11 mouse cellular contexts compared by ENCODE assay signal in the genomic region with DNA sequence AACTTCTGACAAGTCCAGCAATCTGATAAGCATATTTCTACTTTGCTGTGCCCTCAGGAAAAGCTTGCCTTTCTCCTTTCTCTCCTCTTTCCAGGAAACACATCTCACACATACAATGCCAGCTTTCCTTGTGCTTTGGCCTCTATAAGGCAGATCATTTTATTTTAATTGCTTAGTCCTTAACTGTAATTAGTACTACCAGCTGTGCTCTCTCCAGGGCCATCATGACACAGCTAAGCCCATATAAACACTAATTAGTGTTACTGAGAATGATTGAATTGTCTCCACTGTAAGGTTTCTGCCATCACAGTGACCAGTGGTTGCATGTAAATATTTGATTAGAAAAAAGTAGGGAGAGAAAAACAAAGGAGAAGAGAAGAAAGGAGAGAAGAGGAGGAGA.
"Had no signal": no experiment of that assay in that cellular context is flagged by ENCODE, and none has a peak within 500 bp of the region (broad histone marks: within the 10 kb centered on the region; RNA-seq: fewer than 3 reads in every experiment).

No protein-coding gene starts in this region.

- H3K27me3 ChIP-seq: limb, embryonic 13.5 days; midbrain, embryonic 15.5 days had no signal

- H3K9ac ChIP-seq: limb, embryonic 13.5 days; liver, embryonic 14.5 days; midbrain, embryonic 15.5 days had no signal

- H3K9me3 ChIP-seq: limb, embryonic 13.5 days; midbrain, embryonic 15.5 days had no signal

- H3K27ac ChIP-seq: layer of hippocampus, adult 2 months; limb, embryonic 13.5 days; liver, embryonic 14.5 days; midbrain, embryonic 15.5 days had no signal

- ATAC-seq: midbrain, embryonic 15.5 days had no signal

- H3K4me2 ChIP-seq: limb, embryonic 13.5 days; midbrain, embryonic 15.5 days had no signal

- H3K4me1 ChIP-seq: limb, embryonic 13.5 days; midbrain, embryonic 15.5 days had no signal

- H3K36me3 ChIP-seq: limb, embryonic 13.5 days; midbrain, embryonic 15.5 days had no signal

- DNase-seq: kidney, adult 18-20 months; kidney, postnatal 10 days; kidney, postnatal 4 days; left cerebral cortex, postnatal 4 days; lung, adult 18-20 months; thymus, adult 2 months; thymus, postnatal 25 days had no signal

- H3K4me3 ChIP-seq: layer of hippocampus, adult 2 months; limb, embryonic 13.5 days; midbrain, embryonic 15.5 days had no signal
